Mouse (Mus musculus): ENCODE results near the gene Lamb3.

Lamb3 gene

GRCm38 (mm10) chr1:193316358-193316750 is 108.9 kb downstream of the Lamb3 start:
- no peak for DNase-seq (ENCODE audit: low spot score)

- DNase-seq (ENCODE audit: low spot score) = no peak
These were observed 109.7 kb downstream of the Lamb3 start for GRCm38 (mm10) chr1:193317159-193317559.

DNA sequence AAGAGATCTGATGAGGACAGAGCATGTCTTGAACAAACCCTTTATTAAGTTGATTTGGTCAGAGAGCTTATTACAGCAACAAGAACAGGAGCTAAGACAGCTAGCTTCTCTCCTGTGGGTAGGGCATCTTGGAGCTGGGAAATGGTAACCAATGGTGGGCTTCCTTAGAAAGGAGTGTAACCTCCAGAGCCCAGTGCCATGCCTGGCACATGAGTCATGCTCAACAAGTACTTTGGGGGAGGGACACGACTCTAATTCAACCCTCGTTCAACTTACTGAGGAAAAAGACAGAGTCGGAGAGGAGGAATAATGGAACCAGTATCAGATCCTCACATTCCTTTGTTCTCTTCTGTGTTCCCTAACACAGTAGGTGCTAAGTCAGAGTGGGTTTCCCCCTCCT is 112.2 kb downstream of the Lamb3 start:
- DNase-seq (ENCODE audit: low spot score) = no peak

DNA sequence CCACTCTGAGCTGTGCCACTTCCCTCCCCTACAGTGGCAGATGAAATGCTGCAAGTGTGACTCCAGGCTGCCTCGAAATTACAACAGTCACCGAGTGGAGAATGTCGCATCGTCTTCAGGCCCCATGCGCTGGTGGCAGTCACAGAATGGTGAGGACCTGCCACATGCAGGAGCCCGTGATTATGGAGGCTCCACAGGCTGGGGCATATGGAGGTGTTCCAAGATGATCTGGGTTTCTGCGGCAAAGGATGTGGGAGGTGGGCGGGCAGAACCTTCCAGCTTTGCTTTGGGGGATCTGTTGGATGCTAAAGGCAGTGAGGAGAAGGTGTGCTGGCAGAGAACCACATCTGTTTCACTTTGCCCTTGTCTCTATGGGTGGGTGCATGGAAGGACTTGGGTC is 112.9 kb downstream of the Lamb3 start:
- no peak for DNase-seq (ENCODE audit: low spot score)

DNA sequence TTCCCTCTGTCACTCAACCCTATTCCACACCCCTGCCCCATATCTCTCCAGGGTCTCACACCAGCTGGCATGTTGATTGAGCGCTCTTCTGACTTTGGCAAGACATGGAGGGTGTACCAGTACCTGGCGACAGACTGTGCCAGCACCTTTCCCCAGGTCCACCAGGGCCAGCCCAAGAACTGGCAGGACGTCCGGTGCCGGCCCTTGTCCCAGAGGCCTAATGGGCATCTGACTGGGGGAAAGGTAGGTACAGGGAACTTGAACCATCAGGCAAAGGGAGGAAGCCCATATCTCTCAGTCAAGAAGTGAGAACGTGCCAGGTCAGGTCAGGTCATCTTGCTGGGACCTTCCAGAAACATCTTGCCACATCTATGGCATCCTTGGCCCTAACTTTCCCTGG is 116.2 kb downstream of the Lamb3 start:
- no peak for DNase-seq (ENCODE audit: low spot score)

- DNase-seq (ENCODE audit: low spot score) = no peak
These were observed 116.7 kb downstream of the Lamb3 start for GRCm38 (mm10) chr1:193324224-193324623.

GRCm38 (mm10) chr1:193325891-193326290 is 118.4 kb downstream of the Lamb3 start:
- no peak for DNase-seq (ENCODE audit: low spot score)

GRCm38 (mm10) chr1:193326456-193327145 is 119.1 kb downstream of the Lamb3 start:
- no peak for DNase-seq (ENCODE audit: low spot score)

DNA sequence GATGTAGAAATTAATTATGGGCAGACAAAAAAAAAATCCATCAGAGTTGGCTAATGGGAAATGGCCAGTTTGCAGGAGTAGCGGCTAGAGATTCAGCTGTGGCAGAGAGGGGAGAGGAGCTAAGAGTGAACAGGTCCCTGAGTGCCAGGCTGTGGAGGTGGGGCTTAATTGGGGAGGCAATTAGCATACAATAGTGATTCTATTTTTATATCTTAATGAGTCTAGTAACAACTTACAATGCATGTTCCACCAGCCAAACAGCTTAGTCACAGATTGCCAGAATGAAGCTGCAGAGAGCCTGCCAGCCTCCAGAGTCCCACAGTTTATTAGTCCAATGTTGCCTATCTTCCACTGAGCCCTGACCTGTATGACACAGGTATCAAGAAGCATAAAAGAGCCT is 119.7 kb downstream of the Lamb3 start:
- DNase-seq (ENCODE audit: low spot score) = no peak

GRCm38 (mm10) chr1:193327686-193328085 is 120.2 kb downstream of the Lamb3 start:
- DNase-seq (ENCODE audit: low spot score) = no peak

- DNase-seq (ENCODE audit: low spot score) = no peak
These were observed 122.1 kb downstream of the Lamb3 start for GRCm38 (mm10) chr1:193329557-193329956.

DNA sequence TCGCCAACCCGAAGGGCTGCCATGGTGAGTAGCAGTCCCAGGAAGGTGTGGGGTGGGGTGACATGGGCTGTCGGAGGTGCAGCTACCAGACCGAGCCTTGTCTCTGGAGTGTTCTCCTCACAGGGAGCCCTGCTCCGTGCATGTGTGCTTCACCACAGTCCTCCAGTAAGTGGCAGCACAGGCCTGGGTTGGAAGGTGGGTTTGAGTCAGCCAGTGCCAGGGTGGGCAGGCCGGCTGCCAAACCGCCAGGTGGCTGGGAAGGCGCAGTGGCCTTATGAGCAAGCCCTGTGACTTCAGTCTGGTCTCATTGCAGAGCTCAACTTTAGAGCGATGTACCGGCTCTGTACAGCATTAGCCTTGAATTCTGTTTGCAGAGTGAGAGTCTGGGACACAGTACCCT is 122.7 kb downstream of the Lamb3 start:
- DNase-seq (ENCODE audit: low spot score) = peak; percentile 1

DNA sequence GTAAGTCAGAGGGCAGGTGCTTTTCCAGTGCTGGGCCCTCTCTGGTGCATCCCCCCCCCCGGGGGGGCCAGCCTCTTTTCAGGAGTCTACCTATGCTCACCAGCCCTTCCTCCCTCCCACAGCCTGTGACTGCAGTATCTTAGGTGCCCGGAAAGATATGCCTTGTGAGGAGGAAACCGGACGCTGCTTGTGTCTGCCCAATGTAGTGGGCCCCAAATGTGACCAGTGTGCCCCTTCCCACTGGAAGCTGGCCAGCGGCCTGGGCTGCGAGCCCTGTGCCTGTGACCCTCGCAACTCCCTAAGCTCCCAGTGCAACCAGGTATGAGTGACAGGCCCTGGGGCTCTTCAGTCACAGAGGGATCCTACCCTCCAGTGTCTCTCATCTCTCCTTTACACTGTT is 123.1 kb downstream of the Lamb3 start:
- no peak for DNase-seq (ENCODE audit: low spot score)

- DNase-seq (ENCODE audit: low spot score) = no peak
These were observed 124.5 kb downstream of the Lamb3 start for GRCm38 (mm10) chr1:193332018-193332417.

DNA sequence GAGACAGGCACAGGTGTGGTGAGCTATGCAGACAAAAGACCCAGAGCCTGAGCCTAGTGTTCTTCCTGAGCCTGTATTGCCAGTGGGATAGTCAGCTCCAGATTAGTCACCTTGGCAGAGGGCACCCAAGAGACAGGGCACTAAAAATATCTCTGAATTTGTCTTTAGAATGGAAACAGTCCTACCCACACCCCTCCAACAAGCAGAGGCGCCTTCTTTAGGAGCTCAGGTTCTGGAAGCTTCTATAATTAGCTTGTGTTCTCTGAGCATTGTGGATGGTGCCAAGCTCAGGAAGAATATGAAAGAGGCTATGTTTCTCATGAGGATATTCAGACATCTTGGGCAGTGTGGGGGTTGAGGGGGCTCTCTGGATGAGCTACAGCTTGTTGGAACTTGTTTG is 125.2 kb downstream of the Lamb3 start:
- no peak for DNase-seq (ENCODE audit: low spot score)

GRCm38 (mm10) chr1:193333776-193334175 is 126.3 kb downstream of the Lamb3 start:
- DNase-seq (ENCODE audit: low spot score) = no peak

DNA sequence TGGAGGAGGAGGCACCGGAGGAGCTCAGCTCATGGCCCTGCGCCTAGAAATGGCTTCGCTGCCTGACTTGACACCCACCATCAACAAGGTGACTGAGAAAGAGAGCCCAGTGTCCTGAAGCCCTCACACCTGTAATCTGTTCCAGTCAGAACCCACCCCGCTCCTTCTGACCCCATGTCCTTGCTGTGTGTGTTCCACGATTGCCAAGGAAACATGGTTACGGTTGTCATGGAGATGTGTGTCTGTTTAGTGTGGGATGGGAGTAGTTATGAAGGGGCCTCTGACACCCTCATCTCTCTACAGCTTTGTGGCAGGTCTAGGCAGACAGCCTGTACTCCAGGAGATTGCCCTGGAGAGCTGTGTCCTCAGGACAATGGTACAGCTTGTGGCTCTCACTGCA is 127.0 kb downstream of the Lamb3 start:
- DNase-seq (ENCODE audit: low spot score) = no peak

DNA sequence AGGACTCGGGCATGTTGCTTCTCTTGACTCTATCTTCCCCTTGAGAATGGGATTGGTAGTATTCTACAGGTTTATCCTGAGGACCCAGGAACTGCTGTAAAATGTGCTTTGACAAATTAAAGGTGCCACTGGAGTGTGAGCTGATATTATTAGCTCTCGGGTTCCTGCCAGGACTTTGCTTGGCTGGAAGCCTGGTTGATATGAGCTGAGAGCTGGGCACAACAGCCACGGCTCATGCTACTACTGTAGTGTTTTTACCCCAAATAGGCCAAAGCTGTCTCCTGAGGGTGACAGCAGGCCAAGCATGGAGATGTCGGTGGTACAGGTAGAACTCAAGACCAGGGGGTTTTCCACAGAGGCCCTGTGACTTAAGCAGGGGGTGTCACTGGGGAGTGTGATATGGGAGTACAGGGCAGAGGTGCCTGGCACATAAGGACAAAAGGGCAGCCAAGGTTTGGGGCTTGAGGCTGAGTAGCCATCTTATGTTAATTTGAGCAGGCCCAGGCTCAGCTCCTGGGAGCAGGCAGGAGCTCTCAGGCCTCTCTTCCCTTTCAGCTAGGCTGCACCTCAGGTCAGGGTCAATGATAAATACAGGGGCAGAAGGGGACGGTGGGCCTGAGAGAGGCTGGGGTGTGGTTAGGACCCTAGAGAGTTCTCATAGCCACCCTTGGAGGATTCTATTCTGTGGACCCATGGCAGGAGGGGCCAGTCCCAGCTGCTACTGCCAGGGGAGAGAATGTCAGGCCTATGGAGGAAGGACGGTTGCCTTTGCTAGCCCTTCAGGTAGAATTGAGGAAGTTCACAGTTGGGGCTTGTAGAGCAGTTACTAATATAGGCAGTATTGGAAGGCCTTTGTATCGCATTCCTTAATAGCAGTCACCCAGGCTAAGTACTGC is 128.9 kb downstream of the Lamb3 start:
- no peak for DNase-seq (ENCODE audit: low spot score)

GRCm38 (mm10) chr1:193337018-193337321 is 129.5 kb downstream of the Lamb3 start:
- DNase-seq (ENCODE audit: low spot score) = no peak

GRCm38 (mm10) chr1:193337787-193338310 is 130.3 kb downstream of the Lamb3 start:
- DNase-seq (ENCODE audit: low spot score) = no peak

DNA sequence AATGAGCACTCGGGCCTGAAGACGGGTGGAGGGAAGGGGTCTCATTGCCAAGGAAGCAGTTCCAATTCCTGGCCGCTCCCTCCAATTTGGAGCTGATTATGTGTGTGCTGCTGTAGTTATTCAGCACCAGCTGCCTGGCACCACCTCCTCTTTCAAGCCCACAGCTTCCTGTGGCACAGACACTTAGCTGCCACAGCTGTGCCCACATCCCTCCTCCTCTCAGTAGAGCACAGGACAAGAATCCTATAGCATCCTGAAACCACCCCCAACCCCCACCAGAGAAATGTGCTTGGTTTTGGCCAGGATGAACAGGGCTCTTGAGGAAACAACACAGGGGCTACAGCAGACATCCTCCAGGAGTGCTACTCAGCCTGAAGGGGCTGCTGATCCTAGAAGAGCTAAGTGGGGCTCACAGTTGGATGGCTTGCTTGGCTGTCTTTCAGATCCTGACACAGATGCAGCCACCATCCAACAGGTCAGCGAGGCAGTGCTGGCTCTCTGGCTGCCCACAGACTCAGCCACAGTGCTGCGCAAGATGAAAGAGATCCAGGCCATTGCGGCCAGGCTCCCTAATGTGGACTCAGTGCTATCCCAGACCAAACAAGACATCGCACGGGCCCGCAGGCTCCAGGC is 131.0 kb downstream of the Lamb3 start:
- DNase-seq (ENCODE audit: low spot score) = no peak

GRCm38 (mm10) chr1:193342198-193342946 is 134.9 kb downstream of the Lamb3 start:
- DNase-seq (ENCODE audit: low spot score) = no peak

All from c-Kit-positive CD71-positive TER-119-positive erythroid progenitor cells, embryonic 14.5 days (primary cell).